Mouse (Mus musculus) spleen, postnatal 14 days (tissue): ENCODE data around the gene 4931422A03Rik.
"Not testable (repeated sequence)": the region's sequence is repeated elsewhere in the genome, so short reads cannot be mapped to it uniquely, and the experiment has no call there.

ENCODE experiments used
- DNase-seq, 2 experiments: peaks; one replicate each; pipeline ENCODE4 v3.0.0; 2021 to 2022; ENCODE audit warnings: low spot score in 2 of 2

Gene 4931422A03Rik

DNA sequence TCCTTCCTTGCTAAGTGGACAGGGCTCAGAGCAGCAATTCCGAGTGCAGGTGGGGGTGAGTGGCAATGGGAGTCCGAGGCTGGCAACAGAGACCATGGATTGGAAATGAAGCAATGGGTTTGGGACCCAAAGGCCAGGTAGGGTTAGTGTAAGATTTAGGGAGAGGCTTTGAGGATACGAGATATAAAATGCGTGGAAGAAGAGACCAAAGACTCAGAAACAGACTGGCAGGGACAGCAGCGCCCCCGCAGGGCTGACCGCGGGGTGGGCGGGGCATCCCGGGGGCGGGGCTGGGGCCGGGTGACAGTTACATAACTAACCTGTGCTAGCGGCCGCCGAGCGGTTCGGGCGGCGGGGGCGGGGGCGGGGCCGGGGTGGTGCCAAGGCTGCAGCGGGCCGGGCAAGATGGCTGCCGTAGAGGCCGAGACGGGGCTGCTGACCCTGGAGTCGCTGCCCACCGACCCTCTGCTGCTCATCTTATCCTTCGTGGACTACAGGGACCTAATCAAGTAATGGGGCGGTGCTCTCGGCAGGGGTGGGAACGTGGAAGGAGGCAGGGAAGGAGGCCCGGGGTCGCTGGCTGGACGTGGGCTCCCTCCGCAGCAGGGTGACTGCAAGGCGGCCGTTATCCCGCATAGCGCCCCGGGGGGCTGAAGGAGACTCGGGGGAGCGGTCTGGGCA, 563 bp downstream of the 4931422A03Rik start, which contains the start of gene Fbxo3:
Fbxo3 (plus strand) TSS at position 264 of the 681 bp plus-strand sequence.
- peak; percentile 80 to 84 for DNase-seq

DNA sequence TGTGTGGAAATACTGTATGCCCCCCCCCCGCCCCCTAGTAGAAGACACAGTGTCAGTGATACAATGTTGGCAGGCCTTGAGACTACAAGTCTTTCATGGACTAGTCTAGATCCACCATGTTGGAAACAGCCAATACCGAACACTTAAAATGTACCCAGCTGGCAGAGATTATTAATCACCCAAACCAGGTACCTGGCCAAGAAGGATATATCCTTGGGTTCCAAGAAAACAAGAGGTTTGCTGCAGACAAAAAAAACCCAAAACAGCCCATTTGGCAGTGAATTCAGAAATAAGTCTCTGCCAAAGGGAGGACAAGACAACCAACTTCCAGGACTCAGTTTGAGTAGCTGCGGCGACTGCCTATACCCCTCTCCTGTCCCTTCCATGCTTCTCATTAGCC, 3.5 kb downstream of the 4931422A03Rik start:
- DNase-seq = no peak

DNA sequence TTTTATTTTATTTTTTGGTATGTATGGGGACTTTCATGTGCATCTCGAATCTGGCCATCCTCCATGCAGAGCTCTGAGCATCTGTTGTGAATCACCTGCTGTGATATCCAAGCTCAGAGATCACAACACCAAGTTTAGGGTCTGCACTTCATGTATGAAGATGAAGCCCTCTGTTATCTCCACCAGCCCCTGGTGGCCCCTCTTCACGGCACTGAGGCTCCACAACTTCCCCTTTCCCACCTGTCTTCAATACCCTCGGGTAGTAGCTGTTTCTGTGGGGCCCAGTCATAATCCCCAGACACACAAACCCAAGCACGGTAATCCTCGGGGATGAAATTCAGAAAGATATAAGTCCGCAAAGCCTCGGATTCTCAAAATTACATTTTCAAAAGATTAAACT, 5.1 kb downstream of the 4931422A03Rik start:
- no peak for DNase-seq

DNA sequence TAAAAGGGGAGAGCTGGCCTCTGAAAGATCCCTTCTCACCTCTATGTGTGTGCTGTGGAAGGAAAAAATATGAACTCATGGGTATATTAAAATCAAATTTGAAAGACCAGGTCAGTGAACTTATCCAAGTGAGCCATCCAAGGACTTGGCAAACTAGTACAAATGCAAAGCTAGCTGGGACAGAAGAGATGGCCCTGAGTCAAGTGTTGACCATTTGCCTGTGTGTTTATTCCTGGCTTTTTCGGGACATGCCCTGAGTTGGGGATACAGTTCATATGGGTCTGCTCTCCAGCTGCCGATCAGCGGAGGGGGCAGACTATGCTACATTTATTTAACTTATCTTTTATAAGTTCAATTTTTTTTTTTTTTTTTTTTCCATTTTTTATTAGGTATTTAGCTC, 19.3 kb downstream of the 4931422A03Rik start:
- DNase-seq = not testable (repeated sequence)

GRCm38 (mm10) chr2:104007793-104008519, 20.2 kb downstream of the 4931422A03Rik start:
- no peak for DNase-seq

GRCm38 (mm10) chr2:104002711-104003413, 25.3 kb downstream of the 4931422A03Rik start:
- DNase-seq = peak; percentile 34 to 59

GRCm38 (mm10) chr2:104001861-104002260, 26.3 kb downstream of the 4931422A03Rik start:
- DNase-seq = no peak

- peak in 1 of 2 experiments; percentile 20 for DNase-seq
Observed at GRCm38 (mm10) chr2:104001076-104001475, 27.1 kb downstream of the 4931422A03Rik start.

- no peak for DNase-seq
Observed at GRCm38 (mm10) chr2:103992618-103993332, 35.4 kb downstream of the 4931422A03Rik start.

GRCm38 (mm10) chr2:103992162-103992561, 36.0 kb downstream of the 4931422A03Rik start:
- DNase-seq = no peak

DNA sequence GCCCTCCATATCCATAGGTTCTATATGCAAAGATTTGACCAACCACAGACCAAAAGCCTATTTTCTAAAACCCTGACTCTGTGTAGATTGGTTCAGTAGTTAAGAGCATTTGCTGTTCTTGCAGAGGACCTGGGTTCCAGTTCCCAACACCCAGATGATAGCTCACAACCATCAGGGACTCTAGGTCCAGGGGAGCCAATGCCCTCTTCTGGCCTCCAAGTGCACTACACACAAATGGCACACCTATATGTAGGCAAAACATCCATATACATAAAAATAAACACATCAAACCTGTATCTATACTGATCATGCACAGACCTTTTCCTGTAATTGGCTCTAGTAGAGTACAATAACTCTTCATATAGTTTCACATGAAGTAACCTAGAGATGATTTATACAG, 36.9 kb downstream of the 4931422A03Rik start:
- DNase-seq = no peak

- DNase-seq = no peak
Observed at GRCm38 (mm10) chr2:103989724-103990123, 38.4 kb downstream of the 4931422A03Rik start.

GRCm38 (mm10) chr2:103987595-103987994, 40.6 kb downstream of the 4931422A03Rik start:
- DNase-seq = not testable (repeated sequence)

- no peak for DNase-seq
Observed at GRCm38 (mm10) chr2:103983146-103983545, 45.0 kb downstream of the 4931422A03Rik start.

DNA sequence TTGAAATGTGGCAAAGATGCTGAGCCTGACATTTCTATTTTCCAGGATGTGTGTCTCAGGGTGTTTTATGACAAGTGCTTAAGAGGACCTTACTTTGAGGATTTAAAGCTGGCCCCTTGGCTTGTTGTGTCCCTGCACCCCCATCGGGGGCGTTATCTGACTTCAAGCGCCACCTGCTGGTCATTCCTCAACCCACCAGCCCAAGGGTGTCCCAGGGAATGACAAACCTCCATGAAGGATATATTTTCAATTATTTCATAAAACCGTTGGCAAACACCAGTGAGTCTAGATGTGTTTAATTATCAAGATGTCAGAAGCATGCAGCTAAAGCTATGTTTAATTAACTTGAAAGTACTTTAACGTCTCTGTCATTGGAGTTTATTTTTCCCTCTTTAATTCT, 45.9 kb downstream of the 4931422A03Rik start:
- DNase-seq = peak; percentile 58 to 81

- no peak for DNase-seq
Observed at GRCm38 (mm10) chr2:103977716-103978115, 50.4 kb downstream of the 4931422A03Rik start.

DNA sequence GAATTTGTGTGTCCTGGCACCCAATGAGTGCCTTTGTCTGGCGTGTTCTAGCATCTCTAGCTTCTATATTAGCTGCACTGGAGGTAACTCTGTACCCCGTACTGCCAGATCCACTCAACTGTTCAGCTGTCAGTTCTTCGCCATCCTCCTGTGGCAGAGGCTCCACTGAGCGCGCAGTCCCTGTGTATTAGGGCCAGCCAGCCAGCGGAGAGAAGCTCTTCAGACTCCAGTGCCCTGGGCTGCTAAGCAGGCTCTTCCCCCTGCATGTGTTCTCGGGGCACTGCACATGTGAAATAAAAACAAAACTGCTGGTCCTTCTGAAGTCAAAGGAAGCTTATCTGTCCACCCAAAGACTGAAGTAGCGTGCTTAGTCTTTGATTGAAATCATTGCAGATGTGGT, 50.9 kb downstream of the 4931422A03Rik start:
- DNase-seq = no peak

DNA sequence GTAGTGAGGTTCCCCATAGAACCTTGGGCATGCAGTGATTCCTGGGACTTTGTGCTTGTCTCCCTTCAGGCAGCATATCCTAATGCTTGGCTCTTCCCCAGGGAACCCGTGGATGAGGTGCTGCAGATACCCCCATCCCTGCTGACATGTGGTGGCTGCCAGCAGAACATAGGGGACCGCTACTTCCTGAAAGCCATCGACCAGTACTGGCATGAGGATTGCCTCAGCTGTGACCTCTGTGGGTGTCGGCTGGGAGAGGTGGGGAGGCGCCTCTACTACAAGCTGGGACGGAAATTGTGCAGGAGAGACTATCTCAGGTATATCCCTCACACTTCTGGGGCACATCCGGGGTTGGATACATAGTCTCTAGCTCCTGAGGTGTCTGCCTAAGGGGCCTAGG, 52.3 kb downstream of the 4931422A03Rik start:
- DNase-seq = no peak

DNA sequence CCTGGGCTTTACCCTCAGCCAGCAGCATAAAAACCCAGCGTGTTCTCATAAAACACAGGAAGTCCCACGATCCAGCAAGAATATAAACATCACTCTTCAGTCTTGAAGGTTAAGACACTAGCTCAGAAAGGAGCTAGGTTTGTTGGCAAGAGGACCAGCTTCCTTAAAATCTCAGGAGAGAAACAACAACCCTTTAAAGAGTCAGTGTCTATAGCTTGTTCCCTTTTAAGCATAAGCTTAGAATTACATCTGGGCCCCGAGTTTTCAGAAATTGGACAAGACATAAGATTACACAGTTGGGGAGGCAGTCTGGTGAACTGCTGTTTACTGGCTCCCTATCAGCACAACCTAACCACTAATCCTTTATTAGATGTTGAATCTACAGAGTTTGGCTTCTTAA, 56.3 kb downstream of the 4931422A03Rik start:
- DNase-seq = no peak

GRCm38 (mm10) chr2:103970791-103971649, 57.1 kb downstream of the 4931422A03Rik start:
- peak in 1 of 2 experiments; percentile 23 for DNase-seq
